26 mouse cellular contexts compared by ENCODE assay signal in the genomic region with DNA sequence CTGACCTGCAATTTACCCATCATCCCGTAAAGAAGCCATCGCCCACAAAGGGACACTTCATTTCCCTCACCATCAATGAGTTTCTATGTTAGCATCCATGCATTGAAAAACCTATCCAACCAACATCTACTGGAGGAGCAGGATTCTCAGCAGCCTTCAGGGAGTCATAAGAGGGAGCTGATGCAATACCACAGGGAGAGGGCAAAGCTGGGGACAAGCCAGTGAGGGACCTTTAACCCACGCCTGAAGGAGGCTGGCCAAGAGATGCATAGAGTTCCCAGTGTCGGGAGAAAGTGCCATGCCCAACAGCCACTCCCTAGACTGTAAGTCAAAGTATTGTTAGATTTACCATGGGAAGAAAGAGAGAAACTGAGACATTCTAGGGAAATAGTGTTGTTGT.
A peak's percentile ranks its signal among the peaks of the same experiment; 100 is the strongest.
DNase-seq lines count a peak whose midpoint lies in the region; ATAC-seq and TF ChIP-seq lines count a peak whose summit lies in the region.
"Had no signal": no experiment of that assay in that cellular context is flagged by ENCODE, and none has a peak within 500 bp of the region (broad histone marks: within the 10 kb centered on the region; RNA-seq: fewer than 3 reads in every experiment).

No protein-coding gene starts in this region.

- WGBS in heart, embryonic 10.5 days = 82% methylated on average over 4 of the region's 4 CpGs
- 85% methylated on average over 4 of the region's 4 CpGs for WGBS in lung, embryonic 15.5 days

- H3K9ac ChIP-seq in lung, embryonic 15.5 days = no peak overlapping the region
- H3K9ac ChIP-seq: forebrain, postnatal 0 days; heart, embryonic 13.5 days; hindbrain, embryonic 13.5 days had no signal

- no peak for TF ChIP-seq POLR2A in embryonic fibroblast, embryonic 13.5 days (IDR thresholded peaks at IDR 0.05; ENCODE audit: low read depth, low read length)

- H3K4me2 ChIP-seq in lung, embryonic 15.5 days = no peak overlapping the region
- H3K4me2 ChIP-seq: heart, embryonic 13.5 days; hindbrain, embryonic 13.5 days had no signal

- DNase-seq in adrenal gland, postnatal 10 days = peak; percentile 55
- no peak for DNase-seq in adrenal gland, postnatal 4 days (ENCODE audit: low spot score in 2 of 2)
- DNase-seq in heart, embryonic 10.5 days (ENCODE audit: low spot score) = peak; percentile 11
- no peak for DNase-seq in heart, postnatal 36 days
- DNase-seq in lung, postnatal 4 days = no peak
- DNase-seq in kidney, postnatal 14 days = no peak
- DNase-seq: B cell, adult 2 months; cerebellum, adult 18-20 months; cerebellum, adult 9-10 months; cerebellum, postnatal 14 days; forebrain, postnatal 0 days; gastrocnemius, adult 2 months; gastrocnemius, postnatal 14 days; heart, adult 18-20 months; kidney, adult 18-20 months; kidney, adult 9 months had no signal

- H3K4me3 ChIP-seq in heart, embryonic 10.5 days = no peak overlapping the region
- no peak overlapping the region for H3K4me3 ChIP-seq in lung, embryonic 15.5 days
- H3K4me3 ChIP-seq in embryonic fibroblast, embryonic 13.5 days (ENCODE audit: insufficient read depth, low read length) = no peak overlapping the region
- H3K4me3 ChIP-seq: gastrocnemius, adult 2 months; heart, embryonic 13.5 days; hindbrain, embryonic 10.5 days; hindbrain, embryonic 13.5 days had no signal

- no peaks in the 10 kb centered on the region for H3K27me3 ChIP-seq in heart, embryonic 10.5 days (ENCODE audit: insufficient read depth, poor library complexity, severe bottlenecking)
- no peaks in the 10 kb centered on the region for H3K27me3 ChIP-seq in lung, embryonic 15.5 days
- H3K27me3 ChIP-seq: CH12.LX; heart, embryonic 13.5 days; hindbrain, embryonic 13.5 days; Patski had no signal

- no peaks in the 10 kb centered on the region for H3K4me1 ChIP-seq in heart, embryonic 10.5 days
- peaks cover 12% of the 10 kb centered on the region; the same call in 1 of the 2 replicates for H3K4me1 ChIP-seq in lung, embryonic 15.5 days
- peaks cover 14% of the 10 kb centered on the region for H3K4me1 ChIP-seq in embryonic fibroblast, embryonic 13.5 days (ENCODE audit: control insufficient read depth, insufficient read depth, low read length)
- H3K4me1 ChIP-seq: heart, embryonic 13.5 days; hindbrain, embryonic 10.5 days; hindbrain, embryonic 13.5 days had no signal

- no peaks in the 10 kb centered on the region for H3K36me3 ChIP-seq in heart, embryonic 10.5 days
- H3K36me3 ChIP-seq in lung, embryonic 15.5 days = no peaks in the 10 kb centered on the region
- H3K36me3 ChIP-seq: G1E; heart, embryonic 13.5 days; hindbrain, embryonic 10.5 days; hindbrain, embryonic 13.5 days had no signal

- intact Hi-C loops in heart, postnatal 36 days (cut with DNase I) = no loop called here

- ATAC-seq in lung, embryonic 15.5 days (ENCODE audit: borderline replicate concordance, extremely low read depth, low FRiP score, low TSS enrichment) = no peak
- ATAC-seq: forebrain, embryonic 14.5 days; forebrain, postnatal 0 days; hindbrain, embryonic 16.5 days; Patski had no signal

- no peak overlapping the region for H3K27ac ChIP-seq in heart, embryonic 10.5 days
- peak overlapping the region; percentile 50; the same call in 1 of the 2 replicates for H3K27ac ChIP-seq in lung, embryonic 15.5 days
- H3K27ac ChIP-seq in embryonic fibroblast, embryonic 13.5 days (ENCODE audit: insufficient read depth, low read length) = peak overlapping the region; percentile 100
- H3K27ac ChIP-seq: gastrocnemius, adult 2 months; heart, embryonic 13.5 days; hindbrain, embryonic 10.5 days; hindbrain, embryonic 13.5 days had no signal

- TF ChIP-seq CTCF in embryonic fibroblast, embryonic 13.5 days (IDR thresholded peaks at IDR 0.05; ENCODE audit: borderline replicate concordance, insufficient read depth, low read length) = no peak

- no peaks in the 10 kb centered on the region for H3K9me3 ChIP-seq in heart, embryonic 10.5 days
- no peaks in the 10 kb centered on the region for H3K9me3 ChIP-seq in lung, embryonic 15.5 days
- H3K9me3 ChIP-seq: G1E; heart, embryonic 13.5 days; hindbrain, embryonic 13.5 days had no signal

Comparison
In these comparisons a context has a peak if more than half of its experiments do, and no peak if none do; other contexts are left out.
1. DNase-seq: peak in adrenal gland, postnatal 10 days (single experiment) and heart, embryonic 10.5 days (single experiment); none in adrenal gland, postnatal 4 days (0 of 2), heart, postnatal 36 days (0 of 2), lung, postnatal 4 days (0 of 2) and kidney, postnatal 14 days (single experiment).